Mouse (Mus musculus) kidney, embryonic 16.5 days (tissue): ENCODE data around the gene Ncoa3. TPM values are rescaled to one million over a fixed set of nuclear protein-coding genes. Genes with fewer than 3 reads are reported as not detected.

ENCODE experiments used
- ATAC-seq: fragments of 200-750 bp; cut with Nextera tagmentation; 2 replicates; pipeline ENCODE4 v1.8.0; 2017; ENCODE audit warnings: moderate TSS enrichment; ENCODE audit not compliant: low FRiP score, low TSS enrichment
- H3K27ac ChIP-seq: fragments of 300-500 bp; sonication (generic); 2 replicates; pipeline ENCODE4 v1.5.1; 2014; ENCODE audit warnings: low read length
- H3K27me3 ChIP-seq: fragments of 300-500 bp; sonication (generic); 2 replicates; pipeline ENCODE4 v1.6.1; 2014; ENCODE audit warnings: low read length, control low read depth, mixed read lengths; ENCODE audit not compliant: insufficient read depth
- H3K36me3 ChIP-seq: fragments of 300-500 bp; sonication (generic); 2 replicates; pipeline ENCODE4 v1.6.1; 2014; ENCODE audit warnings: low read length, control low read depth, mixed read lengths; ENCODE audit not compliant: insufficient read depth
- H3K4me1 ChIP-seq: fragments of 300-500 bp; sonication (generic); 2 replicates; pipeline ENCODE4 v1.6.1; 2014; ENCODE audit warnings: low read length, control low read depth, mixed read lengths; ENCODE audit not compliant: insufficient read depth
- H3K4me2 ChIP-seq: fragments of 300-500 bp; sonication (generic); replicated peaks from 2 replicates; pipeline ENCODE4 v1.6.1; 2014; ENCODE audit warnings: low read depth, low read length
- H3K4me3 ChIP-seq: fragments of 300-500 bp; sonication (generic); 2 replicates; pipeline ENCODE4 v1.5.1; 2014; ENCODE audit warnings: mild to moderate bottlenecking, low read length
- H3K9ac ChIP-seq: fragments of 300-500 bp; sonication (generic); replicated peaks from 2 replicates; pipeline ENCODE4 v1.6.1; 2014; ENCODE audit warnings: low read length
- H3K9me3 ChIP-seq: fragments of 300-500 bp; sonication (generic); 2 replicates; pipeline ENCODE4 v1.6.1; 2016; ENCODE audit warnings: low read length, control low read depth
- WGBS: fragments of 180-500 bp; shearing (Covaris S2); extraction: QIAGEN DNeasy Blood & Tissue Kit; methylation state at CpG from one replicate; pipeline ENCODE4 v1.1.7; 2014; 5-methylcytosine and 5-hydroxymethylcytosine counted together
- polyA plus RNA-seq: library from polyadenylated mRNA; unstranded; fragments of >200 nt; fragmentation: Nextera tagmentation; extraction: Ambion mirVana; gene quantifications from 2 replicates; pipeline ENCODE4 v1.2.1, GENCODE M21; 2015

Gene Ncoa3
- polyA plus RNA-seq, 1 experiment from 2014 or later: 19.1 TPM

GRCm38 (mm10) chr2:166059684-166060423 lies 67.4 kb downstream of the Ncoa3 start:
- WGBS: 85% methylated on average over 7 of the region's 7 CpGs
- Histone ChIP-seq H3K4me2 (no peak overlapping the region), H3K4me3 (no peak overlapping the region), H3K9me3 (no peaks in the 10 kb centered on the region), H3K27ac (no peak overlapping the region), H3K9ac (no peak overlapping the region), H3K36me3 (peaks cover 46% of the 10 kb centered on the region), H3K4me1 (no peaks in the 10 kb centered on the region), H3K27me3 (no peaks in the 10 kb centered on the region)
- ATAC-seq: no peak

- 56% methylated on average over 1 of the region's 1 CpGs for WGBS
- no peak overlapping the region for H3K9ac ChIP-seq
- no peaks in the 10 kb centered on the region for H3K27me3 ChIP-seq
- no peaks in the 10 kb centered on the region for H3K9me3 ChIP-seq
- H3K4me1 ChIP-seq: no peaks in the 10 kb centered on the region
- H3K36me3 ChIP-seq: peaks cover 42% of the 10 kb centered on the region
- H3K27ac ChIP-seq: peak overlapping the region; percentile 43
- no peak for ATAC-seq
- H3K4me2 ChIP-seq: no peak overlapping the region
- H3K4me3 ChIP-seq: no peak overlapping the region
Observed at GRCm38 (mm10) chr2:166062008-166062407, 69.6 kb downstream of the Ncoa3 start.

- H3K9ac ChIP-seq: no peak overlapping the region
- no peaks in the 10 kb centered on the region for H3K27me3 ChIP-seq
- peaks cover 43% of the 10 kb centered on the region for H3K36me3 ChIP-seq
- H3K4me1 ChIP-seq: no peaks in the 10 kb centered on the region
- no peak overlapping the region for H3K4me2 ChIP-seq
- WGBS: 76% methylated on average over 8 of the region's 8 CpGs
- ATAC-seq: no peak
- H3K4me3 ChIP-seq: no peak overlapping the region
- peak overlapping the region; percentile 25; the same call in 1 of the 2 replicates for H3K27ac ChIP-seq
- H3K9me3 ChIP-seq: no peaks in the 10 kb centered on the region
Observed at GRCm38 (mm10) chr2:166062431-166062830, 70.0 kb downstream of the Ncoa3 start.

GRCm38 (mm10) chr2:166066434-166066833 lies 74.0 kb downstream of the Ncoa3 start:
- ATAC-seq: no peak
- Histone ChIP-seq H3K9me3 (no peaks in the 10 kb centered on the region), H3K4me3 (no peak overlapping the region), H3K27ac (no peak overlapping the region), H3K27me3 (no peaks in the 10 kb centered on the region), H3K4me1 (no peaks in the 10 kb centered on the region), H3K9ac (no peak overlapping the region), H3K36me3 (peaks cover 56% of the 10 kb centered on the region), H3K4me2 (no peak overlapping the region)
- WGBS: 86% methylated on average over 4 of the region's 4 CpGs

- ATAC-seq: no peak
- Histone ChIP-seq H3K27ac (no peak overlapping the region), H3K36me3 (peaks cover 60% of the 10 kb centered on the region), H3K9ac (no peak overlapping the region), H3K9me3 (no peaks in the 10 kb centered on the region), H3K4me1 (peaks cover 7% of the 10 kb centered on the region; the same call in 1 of the 2 replicates), H3K4me3 (no peak overlapping the region), H3K27me3 (no peaks in the 10 kb centered on the region), H3K4me2 (no peak overlapping the region)
- 85% methylated on average over 9 of the region's 9 CpGs for WGBS
Observed at GRCm38 (mm10) chr2:166068261-166068660, 75.8 kb downstream of the Ncoa3 start.

- ATAC-seq: no peak
- H3K27me3 ChIP-seq: no peaks in the 10 kb centered on the region
- H3K9ac ChIP-seq: no peak overlapping the region
- no peaks in the 10 kb centered on the region for H3K9me3 ChIP-seq
- no peak overlapping the region for H3K4me3 ChIP-seq
- 84% methylated on average over 5 of the region's 5 CpGs for WGBS
- no peak overlapping the region for H3K4me2 ChIP-seq
- H3K36me3 ChIP-seq: peaks cover 58% of the 10 kb centered on the region
- peaks cover 10% of the 10 kb centered on the region for H3K4me1 ChIP-seq
- no peak overlapping the region for H3K27ac ChIP-seq
Observed at GRCm38 (mm10) chr2:166069164-166069563, 76.7 kb downstream of the Ncoa3 start.

- Histone ChIP-seq H3K9me3 (no peaks in the 10 kb centered on the region), H3K9ac (no peak overlapping the region), H3K36me3 (peaks cover 55% of the 10 kb centered on the region), H3K27ac (no peak overlapping the region), H3K4me3 (no peak overlapping the region), H3K4me1 (peaks cover 16% of the 10 kb centered on the region), H3K4me2 (no peak overlapping the region), H3K27me3 (no peaks in the 10 kb centered on the region)
- 89% methylated on average over 7 of the region's 7 CpGs for WGBS
- ATAC-seq: no peak
Observed at GRCm38 (mm10) chr2:166069738-166070137, 77.3 kb downstream of the Ncoa3 start.

- no peak for ATAC-seq
- Histone ChIP-seq H3K27me3 (no peaks in the 10 kb centered on the region), H3K4me1 (peaks cover 18% of the 10 kb centered on the region), H3K9me3 (no peaks in the 10 kb centered on the region), H3K4me3 (no peak overlapping the region), H3K27ac (no peak overlapping the region), H3K4me2 (no peak overlapping the region), H3K9ac (no peak overlapping the region), H3K36me3 (peaks cover 44% of the 10 kb centered on the region)
- 85% methylated on average over 5 of the region's 5 CpGs for WGBS
Observed at GRCm38 (mm10) chr2:166071481-166071880, 79.0 kb downstream of the Ncoa3 start.

GRCm38 (mm10) chr2:166071889-166072288 lies 79.5 kb downstream of the Ncoa3 start:
- Histone ChIP-seq H3K4me2 (no peak overlapping the region), H3K4me1 (peaks cover 18% of the 10 kb centered on the region), H3K9ac (no peak overlapping the region), H3K36me3 (peaks cover 42% of the 10 kb centered on the region), H3K27me3 (no peaks in the 10 kb centered on the region), H3K9me3 (no peaks in the 10 kb centered on the region), H3K4me3 (no peak overlapping the region), H3K27ac (no peak overlapping the region)
- ATAC-seq: no peak
- 74% methylated on average over 8 of the region's 9 CpGs for WGBS

- Histone ChIP-seq H3K4me1 (peaks cover 18% of the 10 kb centered on the region), H3K36me3 (peaks cover 40% of the 10 kb centered on the region), H3K27me3 (no peaks in the 10 kb centered on the region), H3K4me2 (no peak overlapping the region), H3K27ac (no peak overlapping the region), H3K9me3 (no peaks in the 10 kb centered on the region), H3K4me3 (no peak overlapping the region), H3K9ac (no peak overlapping the region)
- 45% methylated on average over 10 of the region's 10 CpGs for WGBS
- ATAC-seq: peak; percentile 21; the same call in 1 of the 2 replicates
Observed at GRCm38 (mm10) chr2:166073082-166073481, 80.6 kb downstream of the Ncoa3 start.
